Mouse (Mus musculus): Measurements from ENCODE around the gene Gdf15.

Gene Gdf15

GRCm38 (mm10) chr8:70606780-70607602 is 25.3 kb downstream of the Gdf15 start:
- DNase-seq (ENCODE audit: low read depth, low spot score), result no peak

GRCm38 (mm10) chr8:70605871-70606779 is 26.1 kb downstream of the Gdf15 start:
- no peak for DNase-seq (ENCODE audit: low read depth, low spot score)

DNA sequence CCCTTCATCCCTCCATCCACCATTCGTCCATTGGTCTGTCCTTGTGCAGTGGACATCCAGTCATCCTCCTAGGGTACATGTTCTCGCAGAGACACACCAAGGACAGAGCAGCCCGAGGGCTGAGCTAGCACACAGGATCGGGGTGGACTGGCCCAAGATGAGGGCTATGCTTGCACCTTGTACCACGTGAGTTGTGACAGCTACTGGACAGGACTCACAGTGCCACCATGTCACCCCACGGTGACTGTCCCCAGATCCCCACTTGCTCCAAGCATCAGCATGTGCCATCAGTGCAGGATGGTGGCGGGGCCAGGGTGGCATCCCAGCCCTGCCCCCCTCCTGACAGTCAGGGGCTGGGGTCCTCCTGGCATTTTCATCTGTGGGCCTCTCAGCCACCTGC is 27.7 kb downstream of the Gdf15 start:
- DNase-seq (ENCODE audit: low read depth, low spot score), result no peak

DNA sequence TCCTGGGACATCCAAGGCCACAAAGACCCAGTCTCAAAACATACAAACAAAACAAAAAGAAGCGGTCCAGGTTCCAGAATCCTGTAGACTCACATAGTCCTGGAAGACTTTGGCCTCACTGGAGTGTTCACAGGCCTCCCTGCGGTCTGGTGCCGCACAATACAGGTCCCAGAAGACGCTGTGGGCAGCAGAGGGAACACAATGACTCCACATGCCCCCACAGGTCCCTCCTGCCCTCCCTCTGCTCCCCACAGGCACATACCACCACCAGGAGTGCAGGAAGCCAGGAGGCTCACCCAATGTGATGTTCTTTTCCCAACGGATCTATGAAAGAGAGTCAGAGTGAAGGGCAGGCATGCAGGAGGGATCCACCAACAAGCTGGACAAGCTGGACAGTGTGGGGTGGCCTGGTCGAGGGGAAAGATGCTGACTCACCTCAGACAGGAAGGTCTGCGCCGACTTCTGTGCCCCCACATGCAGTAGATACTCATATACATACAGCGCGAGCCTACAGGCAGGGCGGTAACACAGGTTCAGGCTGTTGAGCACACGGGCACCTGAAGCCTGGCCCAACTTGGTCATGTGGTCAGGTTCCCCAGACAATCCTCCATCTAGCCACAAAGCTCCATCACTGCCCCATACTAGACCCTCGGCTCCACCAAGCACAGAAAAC is 30.0 kb downstream of the Gdf15 start:
- DNase-seq (ENCODE audit: low read depth, low spot score), result no peak

- peak; percentile 98 for DNase-seq (ENCODE audit: low read depth, low spot score)
Measured at GRCm38 (mm10) chr8:70601271-70601649, 31.0 kb downstream of the Gdf15 start.

DNA sequence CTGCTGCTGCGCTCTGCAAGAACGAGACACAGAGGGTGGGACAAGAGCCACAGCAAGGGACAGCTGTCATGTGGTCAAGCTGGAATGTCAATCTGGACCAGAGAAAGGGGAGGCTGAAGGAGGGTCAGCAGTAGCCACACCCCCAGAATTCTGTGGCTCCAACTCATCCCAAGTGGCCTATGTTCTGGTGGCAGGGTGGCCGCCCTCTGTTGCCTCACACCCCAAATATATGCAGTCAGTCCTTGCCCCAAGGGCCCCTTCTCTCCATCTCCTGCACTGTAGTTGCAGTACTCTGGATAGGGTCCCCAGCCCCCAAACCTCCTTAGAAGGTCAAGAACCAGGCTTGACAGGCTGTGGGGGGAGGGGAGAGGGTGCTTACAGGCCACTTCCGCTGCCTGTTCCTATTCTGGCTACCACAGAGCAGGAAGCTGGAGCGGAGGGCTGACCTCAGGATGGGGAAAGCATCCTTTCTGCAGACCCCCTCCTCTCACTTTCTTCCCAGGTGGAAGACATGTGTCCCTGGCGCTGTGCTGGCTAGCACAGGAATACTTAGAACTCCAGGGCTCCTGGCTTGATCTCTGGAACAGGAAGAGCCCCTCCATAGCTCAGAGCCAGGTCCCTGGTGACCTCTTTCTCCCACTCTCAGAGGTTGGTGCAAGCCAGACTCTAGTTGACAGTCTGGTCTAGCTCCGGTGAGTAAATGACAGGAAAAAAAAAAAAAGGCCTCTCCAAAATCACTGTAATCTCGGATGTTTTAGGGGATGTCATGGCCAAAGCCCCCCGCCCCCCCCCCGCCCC is 31.6 kb downstream of the Gdf15 start:
- peak; percentile 58 for DNase-seq (ENCODE audit: low read depth, low spot score)

- no peak for DNase-seq (ENCODE audit: low read depth, low spot score)
Measured at GRCm38 (mm10) chr8:70599507-70600290, 32.6 kb downstream of the Gdf15 start.

- peak; percentile 84 for DNase-seq (ENCODE audit: low read depth, low spot score)
Measured at GRCm38 (mm10) chr8:70598722-70599121, 33.5 kb downstream of the Gdf15 start.

DNA sequence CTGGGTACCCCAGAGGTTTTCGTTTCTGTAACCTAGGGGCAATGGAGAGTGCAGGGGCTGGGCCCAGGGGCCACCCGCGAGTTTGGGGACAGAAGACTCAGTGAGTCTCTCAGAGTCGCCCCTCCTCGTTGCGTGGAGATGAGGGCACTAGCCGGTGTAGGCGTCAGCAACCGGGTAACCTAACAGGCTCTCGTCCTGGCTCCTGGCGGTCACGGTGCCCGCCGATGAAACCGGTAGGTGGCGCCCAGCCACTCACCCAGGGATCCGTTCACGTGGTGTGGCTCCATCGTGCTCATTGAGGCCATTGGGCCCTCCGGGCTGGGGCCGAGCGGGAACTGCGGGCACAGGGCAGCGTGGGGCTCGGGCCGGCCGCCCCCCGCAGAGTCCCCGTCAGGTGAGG is 34.0 kb downstream of the Gdf15 start:
- DNase-seq (ENCODE audit: low read depth, low spot score), result peak; percentile 85

GRCm38 (mm10) chr8:70597417-70598272 is 34.6 kb downstream of the Gdf15 start:
- DNase-seq (ENCODE audit: low read depth, low spot score), result no peak

- DNase-seq (ENCODE audit: low read depth, low spot score), result peak; percentile 70
Measured at GRCm38 (mm10) chr8:70596775-70597416, 35.4 kb downstream of the Gdf15 start.

DNA sequence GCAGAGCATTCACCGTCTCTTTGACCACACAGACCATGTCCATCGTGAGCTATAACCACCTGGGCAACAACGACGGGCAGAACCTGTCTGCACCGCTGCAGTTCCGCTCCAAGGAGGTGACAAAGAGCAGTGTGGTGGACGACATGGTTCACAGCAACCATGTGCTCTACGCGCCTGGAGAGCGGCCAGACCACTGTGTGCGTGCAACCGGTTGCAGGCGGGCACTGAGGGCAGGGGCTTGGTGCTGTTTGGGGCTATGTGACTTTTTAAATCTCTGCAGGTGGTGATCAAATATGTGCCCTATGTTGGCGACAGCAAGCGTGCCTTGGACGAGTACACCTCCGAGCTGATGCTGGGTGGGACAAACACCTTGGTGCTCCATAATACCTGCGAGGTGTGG is 36.0 kb downstream of the Gdf15 start:
- no peak for DNase-seq (ENCODE audit: low read depth, low spot score)

- no peak for DNase-seq (ENCODE audit: low read depth, low spot score)
Measured at GRCm38 (mm10) chr8:70595811-70596210, 36.4 kb downstream of the Gdf15 start.

DNA sequence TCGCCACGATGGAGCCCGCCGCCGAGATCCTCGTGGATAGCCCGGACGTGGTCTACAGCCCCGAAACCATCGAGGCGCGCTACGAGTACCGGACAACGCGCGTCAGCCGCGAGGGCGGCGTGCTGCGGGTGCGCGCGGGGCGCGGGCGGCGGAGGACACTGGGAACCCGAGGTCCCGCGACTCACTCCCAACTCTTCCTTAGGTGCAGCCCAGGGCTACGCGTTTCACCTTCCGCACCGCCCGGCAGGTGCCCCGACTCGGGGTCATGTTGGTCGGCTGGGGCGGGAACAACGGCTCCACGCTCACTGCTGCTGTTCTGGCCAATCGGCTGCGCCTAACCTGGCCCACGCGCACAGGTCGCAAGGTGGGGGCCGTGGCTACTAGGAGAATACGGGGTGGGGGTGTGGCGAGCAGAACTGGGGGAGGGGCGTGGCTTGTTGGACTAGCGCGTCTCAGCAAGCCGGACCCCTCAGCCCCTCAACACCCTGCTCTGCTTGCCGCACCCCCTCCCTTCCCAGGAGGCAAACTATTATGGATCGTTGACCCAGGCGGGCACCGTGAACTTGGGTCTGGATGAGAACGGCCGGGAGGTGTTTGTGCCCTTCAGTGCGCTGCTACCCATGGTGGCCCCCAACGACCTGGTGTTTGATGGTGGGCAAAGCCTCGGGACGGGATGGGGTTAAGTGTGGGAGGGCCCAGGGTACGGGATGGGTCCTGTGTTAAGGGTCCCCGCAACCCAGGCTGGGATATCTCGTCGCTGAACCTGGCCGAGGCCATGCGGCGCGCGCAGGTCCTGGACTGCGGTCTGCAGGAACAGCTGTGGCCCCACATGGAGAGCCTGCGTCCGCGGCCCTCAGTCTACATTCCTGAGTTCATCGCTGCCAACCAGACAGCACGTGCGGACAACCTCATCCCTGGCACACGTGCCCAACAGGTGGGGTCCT is 37.4 kb downstream of the Gdf15 start:
- peak; percentile 73 for DNase-seq (ENCODE audit: low read depth, low spot score)

DNA sequence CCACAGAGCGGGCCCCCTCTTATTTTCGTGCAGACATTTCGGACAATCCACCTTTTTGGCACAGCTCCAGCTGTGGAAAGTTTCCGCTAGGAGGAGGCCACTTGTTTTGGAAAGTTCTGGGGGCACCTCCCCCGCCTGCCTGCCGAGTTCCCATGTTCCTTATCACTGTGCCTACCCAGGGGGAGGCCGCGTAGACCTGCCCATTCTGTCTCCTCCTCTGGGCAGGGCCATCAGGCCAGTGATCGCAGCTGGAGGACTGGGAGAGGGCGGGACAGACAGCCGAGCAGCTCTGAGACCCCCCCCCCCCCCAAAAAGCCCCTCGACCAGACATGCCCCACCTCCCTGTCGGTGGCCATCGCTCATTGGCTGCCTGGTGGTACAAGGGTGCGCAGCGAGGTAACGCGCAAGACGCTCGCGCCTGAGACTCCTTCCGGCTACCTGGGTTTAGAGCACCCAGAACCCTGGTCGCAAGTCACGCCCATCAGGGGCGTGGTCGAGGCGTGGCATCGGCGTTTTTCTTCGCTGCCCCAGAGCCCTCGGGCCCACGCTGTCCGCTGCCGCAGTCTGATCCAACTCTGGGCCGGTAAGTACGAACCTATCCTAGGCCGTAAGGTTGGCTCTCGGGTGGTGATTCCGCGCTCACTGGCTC is 38.2 kb downstream of the Gdf15 start, which contains the start of gene Isyna1:
TSS of gene Isyna1 (plus strand) at position 413 of the 649 bp plus-strand sequence.
- peak; percentile 99 for DNase-seq (ENCODE audit: low read depth, low spot score)

- no peak for DNase-seq (ENCODE audit: low read depth, low spot score)
Measured at GRCm38 (mm10) chr8:70593173-70593572, 39.1 kb downstream of the Gdf15 start.

GRCm38 (mm10) chr8:70591569-70591968 is 40.7 kb downstream of the Gdf15 start:
- no peak for DNase-seq (ENCODE audit: low read depth, low spot score)

Measured in ES-CJ7 (cell line).